Mouse (Mus musculus) kidney, postnatal 14 days (tissue): ENCODE measurements around the gene Cnmd.
A peak's percentile ranks its signal among the peaks of the same experiment; 100 is the strongest.

ENCODE experiments used
- DNase-seq: peaks from one replicate; pipeline ENCODE4 v3.0.0; 2022; ENCODE audit warnings: mixed read lengths

Cnmd gene

GRCm38 (mm10) chr14:79642063-79642462, 19.9 kb downstream of the Cnmd start:
- no peak for DNase-seq

DNA sequence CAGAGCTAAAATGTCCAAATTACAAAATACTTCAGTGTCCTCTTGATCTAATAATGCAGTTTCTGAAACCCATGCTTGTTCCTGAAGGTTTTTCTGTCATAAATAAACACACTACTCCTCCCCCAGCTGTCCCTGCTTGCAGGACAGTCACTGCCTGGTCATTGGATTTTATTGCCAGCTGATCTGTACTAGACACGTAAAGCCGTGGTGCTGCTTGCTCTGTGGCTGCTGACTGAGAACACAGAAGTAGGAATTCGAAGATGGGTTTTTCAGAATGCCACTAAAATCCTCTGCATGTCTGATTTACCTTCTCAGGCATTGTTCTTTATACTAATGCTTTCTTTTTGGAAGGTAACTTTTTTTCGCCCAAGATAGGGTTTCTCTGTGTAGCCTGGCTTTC, 25.2 kb downstream of the Cnmd start:
- peak; percentile 19 for DNase-seq

DNA sequence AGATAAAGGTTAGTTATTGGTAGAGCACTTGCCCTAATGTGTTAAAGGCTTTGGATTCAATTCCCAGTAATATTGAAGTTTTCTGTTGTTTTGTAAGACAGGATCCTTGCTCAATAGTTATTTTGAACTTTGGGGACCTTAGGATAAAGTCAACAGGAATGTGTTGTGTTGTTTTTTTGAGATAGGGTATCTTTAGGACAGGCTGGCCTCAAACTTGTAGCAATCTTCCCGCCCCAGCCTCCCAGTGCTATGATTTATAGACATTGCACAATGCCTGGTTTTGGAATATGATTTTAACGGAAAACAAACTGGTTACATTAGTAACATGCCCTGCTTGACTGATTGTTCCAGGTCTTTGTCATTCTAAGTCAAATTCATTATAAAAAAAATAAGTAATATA, 28.8 kb downstream of the Cnmd start:
- DNase-seq = peak; percentile 11

DNA sequence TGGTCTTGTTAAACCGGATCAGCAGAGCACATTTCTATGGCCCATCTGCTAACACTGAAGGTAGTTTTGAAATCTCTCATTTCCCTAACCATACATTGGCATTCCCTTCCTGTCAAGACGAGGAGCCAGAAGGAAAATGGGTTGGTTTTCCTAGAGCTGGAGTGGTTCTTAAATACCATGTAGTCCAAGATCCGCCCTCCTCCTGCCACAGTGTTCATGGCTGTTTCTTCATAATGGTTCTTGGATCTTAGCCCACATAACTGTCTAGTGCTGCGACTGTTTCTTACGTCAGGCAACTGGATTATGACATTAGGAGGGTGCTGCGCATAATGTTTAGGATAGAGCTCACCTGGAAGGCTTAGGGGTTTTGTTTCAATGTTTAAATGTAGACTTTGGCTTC, 29.6 kb downstream of the Cnmd start:
- DNase-seq = no peak

DNA sequence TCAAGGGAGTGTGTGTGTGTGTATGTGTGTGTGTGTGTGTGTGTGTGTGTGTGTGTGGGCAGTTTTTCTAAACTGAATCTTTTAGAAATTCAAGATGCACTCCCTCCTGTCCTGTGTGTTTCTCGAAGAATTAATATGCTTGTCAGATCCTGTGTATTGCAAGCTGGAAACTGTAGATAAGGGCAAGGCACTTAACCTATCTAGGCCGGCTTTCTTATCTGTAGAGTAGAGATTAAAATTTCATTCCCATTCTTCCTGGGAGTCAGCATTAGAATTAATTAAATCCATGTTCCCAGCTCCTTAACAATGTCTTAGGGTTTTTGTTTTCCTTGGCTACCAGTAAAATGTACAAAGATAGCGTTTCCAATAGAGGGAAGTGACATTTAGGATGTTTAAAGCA, 40.8 kb downstream of the Cnmd start:
- no peak for DNase-seq

DNA sequence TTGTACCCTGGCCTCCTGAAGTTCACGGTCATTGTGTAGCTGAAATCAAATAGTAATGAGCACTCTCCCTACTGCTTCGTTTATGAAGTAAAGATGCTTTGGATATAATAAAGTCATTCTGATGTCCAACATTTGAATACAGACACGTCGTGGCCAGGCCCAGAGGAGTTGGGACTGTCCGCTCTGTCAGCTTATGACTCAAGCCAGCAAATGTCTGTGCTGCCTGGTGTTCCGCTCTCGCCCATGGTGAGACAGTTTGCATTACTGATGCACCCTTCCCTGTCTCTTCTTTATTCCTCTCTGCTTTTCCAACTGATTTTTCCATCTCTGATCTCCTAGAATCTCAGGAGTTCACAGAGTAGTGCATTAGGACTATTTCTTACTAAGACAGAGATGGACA, 42.2 kb downstream of the Cnmd start:
- no peak for DNase-seq

- DNase-seq = peak; percentile 6
These were observed 44.7 kb downstream of the Cnmd start for GRCm38 (mm10) chr14:79617121-79617828.

DNA sequence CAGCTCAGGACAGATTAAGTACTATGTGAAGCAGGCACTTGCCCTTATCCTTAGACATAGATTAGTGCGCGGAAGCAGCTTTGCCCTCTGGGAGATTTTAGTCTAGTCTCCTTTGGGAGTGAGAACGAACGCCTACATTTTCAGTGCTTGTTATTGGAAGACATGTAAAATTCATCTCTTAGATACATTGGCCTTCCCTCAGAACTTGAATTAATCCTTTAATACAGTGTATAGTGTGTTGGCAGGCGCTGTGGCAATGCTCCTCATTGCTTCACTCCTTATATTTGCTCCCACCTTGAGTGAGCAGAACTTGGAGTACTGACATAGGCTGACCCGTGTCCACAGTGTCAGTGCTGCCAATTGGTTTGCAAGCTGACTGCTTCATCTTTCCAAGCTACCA, 53.7 kb downstream of the Cnmd start:
- no peak for DNase-seq

DNA sequence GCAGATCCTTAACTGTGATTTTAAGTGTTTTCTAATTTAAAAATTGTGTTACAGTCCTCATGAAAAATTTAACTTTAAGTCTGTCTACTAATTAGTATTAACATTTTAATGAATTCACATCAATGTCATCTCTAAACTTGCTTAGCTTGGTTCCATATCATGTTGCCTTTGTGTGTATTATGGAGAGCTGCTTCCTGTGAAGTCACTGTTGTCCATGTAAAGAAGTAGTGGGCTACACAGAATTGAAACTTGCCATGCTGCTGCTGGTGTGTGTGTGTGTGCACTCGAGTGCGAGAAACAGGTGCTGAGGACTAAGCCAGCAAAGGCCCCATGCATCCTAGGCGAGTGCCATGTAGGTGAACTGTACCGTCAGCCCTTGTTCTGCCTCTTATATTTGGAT, 54.6 kb downstream of the Cnmd start:
- DNase-seq = no peak

DNA sequence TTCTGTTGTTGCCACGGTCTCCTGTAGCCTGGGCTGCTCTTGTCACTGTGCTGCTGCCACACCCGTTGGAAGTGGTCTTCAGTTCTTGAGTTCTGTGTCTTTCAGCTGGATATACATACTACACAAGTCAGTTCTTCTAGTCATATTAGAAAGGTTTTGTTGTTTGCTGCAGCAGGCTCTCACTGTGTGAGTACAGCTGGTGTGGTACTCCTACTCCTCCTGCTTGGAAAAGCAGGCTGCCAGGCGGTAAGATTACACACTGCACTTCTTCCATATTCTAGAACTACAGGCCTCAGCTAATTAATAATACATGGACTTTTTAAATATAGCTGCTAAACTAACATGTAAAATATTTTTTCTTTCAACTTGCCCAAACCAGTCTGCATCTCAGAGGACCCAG, 55.1 kb downstream of the Cnmd start:
- no peak for DNase-seq

DNA sequence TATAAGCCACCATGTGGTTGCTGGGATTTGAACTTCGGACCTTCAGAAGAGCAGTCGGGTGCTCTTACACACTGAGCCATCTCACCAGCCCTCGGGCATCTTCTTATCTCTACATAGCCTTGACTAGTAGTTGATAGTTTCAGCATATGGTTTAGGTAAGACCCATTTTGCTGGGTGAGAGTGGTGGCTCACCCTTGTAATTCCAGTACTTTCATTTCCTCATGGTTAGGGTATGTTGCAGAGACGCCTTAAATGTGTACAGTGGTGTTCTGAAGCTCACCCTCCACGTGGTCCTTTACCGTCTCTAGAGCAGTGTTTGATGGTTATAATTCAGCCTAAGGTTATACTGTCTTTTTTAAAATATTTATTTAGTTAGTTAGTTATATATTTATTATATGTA, 55.6 kb downstream of the Cnmd start:
- DNase-seq = no peak

- DNase-seq = peak; percentile 49
These were observed 56.1 kb downstream of the Cnmd start for GRCm38 (mm10) chr14:79605881-79606280.

DNA sequence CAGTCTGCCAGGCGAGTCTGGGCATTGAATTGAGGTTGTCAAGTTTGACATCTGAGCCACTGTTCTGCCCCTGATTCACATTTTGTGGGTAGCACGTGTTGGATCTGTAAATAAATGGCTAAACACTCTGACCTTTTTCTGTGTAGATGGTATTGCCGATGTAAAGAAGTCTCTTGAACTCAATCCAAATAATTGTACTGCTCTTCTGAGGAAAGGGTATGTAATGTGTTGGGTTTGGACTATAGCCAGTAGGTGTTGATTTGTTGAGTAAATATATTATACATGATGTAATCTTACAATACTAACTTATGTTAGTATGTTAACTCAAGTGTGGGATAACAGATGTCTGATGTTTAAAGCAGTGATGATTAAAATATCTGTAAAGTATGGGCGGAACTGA, 65.4 kb downstream of the Cnmd start:
- DNase-seq = no peak

GRCm38 (mm10) chr14:79594069-79594468, 67.9 kb downstream of the Cnmd start:
- no peak for DNase-seq

DNA sequence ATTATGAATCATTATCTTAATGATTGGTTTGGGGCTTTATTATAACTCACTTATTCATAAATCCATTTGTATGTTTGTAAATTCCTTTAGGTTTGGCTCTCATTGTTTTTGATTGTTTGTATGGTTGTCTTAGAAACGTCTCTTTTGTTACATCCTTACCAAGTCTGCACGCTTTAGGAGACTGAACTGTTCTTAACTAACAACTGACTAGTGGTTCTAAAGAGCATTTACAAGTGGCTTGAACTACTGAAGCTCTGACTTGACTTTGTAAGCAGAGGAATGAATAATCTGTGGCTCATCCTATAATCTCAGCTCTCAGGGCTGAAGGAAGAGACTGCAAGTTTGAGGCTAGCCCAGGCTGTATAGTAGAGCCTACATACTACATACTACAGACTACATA, 70.4 kb downstream of the Cnmd start:
- no peak for DNase-seq

DNA sequence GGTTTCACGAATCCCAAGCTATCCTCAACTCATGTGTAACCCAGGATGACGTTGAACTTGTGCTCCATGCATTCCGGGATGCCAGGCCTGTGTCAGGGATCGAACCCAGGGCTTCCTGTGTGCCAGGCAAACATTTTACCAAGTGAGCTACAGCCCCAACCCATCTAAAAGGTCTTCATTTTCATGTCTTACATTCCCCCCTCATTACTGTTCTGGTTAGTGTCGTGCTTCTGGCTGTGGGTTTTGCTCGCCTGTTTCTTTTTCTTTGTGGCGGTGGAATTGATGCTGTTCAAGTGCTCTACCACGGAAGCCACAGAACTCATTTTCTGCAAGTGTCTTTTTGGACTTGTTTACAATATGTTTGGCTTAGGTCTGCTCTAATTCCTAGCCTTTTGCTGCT, 71.1 kb downstream of the Cnmd start:
- DNase-seq = no peak

DNA sequence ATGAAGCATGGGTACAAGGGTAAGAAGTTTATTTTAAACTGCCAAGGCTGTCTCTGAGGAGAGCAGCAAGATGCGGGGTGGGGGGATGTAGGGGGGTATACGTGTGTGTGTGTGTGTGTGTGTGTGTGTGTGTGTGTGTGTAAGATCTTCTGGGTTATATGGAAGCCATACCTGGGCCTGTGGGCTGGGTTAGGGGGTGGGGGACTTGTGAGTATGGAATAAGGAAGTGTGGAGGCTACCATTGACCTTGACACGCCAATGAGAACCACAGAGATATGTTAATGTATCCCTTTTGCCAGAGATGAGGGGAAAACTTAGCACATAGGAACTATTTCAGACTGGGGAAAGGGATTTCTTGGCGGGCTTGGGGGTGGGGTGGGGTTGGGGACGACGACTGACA, 72.6 kb downstream of the Cnmd start:
- DNase-seq = no peak

GRCm38 (mm10) chr14:79588534-79588951, 73.4 kb downstream of the Cnmd start:
- peak; percentile 19 for DNase-seq

GRCm38 (mm10) chr14:79587852-79588229, 74.1 kb downstream of the Cnmd start:
- no peak for DNase-seq
